8 mouse cellular contexts compared by ENCODE assay signal in genomic region chr17:7821553-7822186, GRCm38 (mm10). TPM values are rescaled to one million over a fixed set of nuclear protein-coding genes. Genes with fewer than 3 reads are reported as not detected.
DNase-seq lines count a peak whose midpoint lies in the region; ATAC-seq and TF ChIP-seq lines count a peak whose summit lies in the region.

No protein-coding gene starts in this region.

- no peaks in the 10 kb centered on the region for H3K36me3 ChIP-seq in forebrain, embryonic 11.5 days (ENCODE audit: control insufficient read depth, insufficient read depth, low read length)
- H3K36me3 ChIP-seq in forebrain, embryonic 12.5 days (replicated peaks): no peaks in the 10 kb centered on the region
- H3K36me3 ChIP-seq in hindbrain, postnatal 0 days (ENCODE audit: insufficient read depth, low read length): no peaks in the 10 kb centered on the region
- H3K36me3 ChIP-seq in lung, postnatal 0 days (ENCODE audit: insufficient read depth, low read length): no peaks in the 10 kb centered on the region

- ATAC-seq in forebrain, embryonic 11.5 days (replicated peaks; ENCODE audit: low FRiP score): no peak
- no peak for ATAC-seq in forebrain, embryonic 12.5 days (ENCODE audit: low FRiP score)
- ATAC-seq in hindbrain, postnatal 0 days: no peak
- no peak for ATAC-seq in lung, postnatal 0 days

- DNase-seq in forebrain, embryonic 11.5 days (ENCODE audit: low spot score): peak; percentile 69
- peak; percentile 46 for DNase-seq in ovary, postnatal 36 days (ENCODE audit: low spot score)
- no peak for DNase-seq in ovary, postnatal 10 days (ENCODE audit: low spot score)
- peak; percentile 18 to 54 for DNase-seq in cerebellum, postnatal 25 days
- peak; percentile 80 for DNase-seq in hindbrain, postnatal 0 days (ENCODE audit: low spot score)
- DNase-seq in lung, postnatal 0 days (ENCODE audit: low spot score): peak; percentile 46
- peak; percentile 67 for DNase-seq in thymus, postnatal 4 days

- no peak overlapping the region for H3K9ac ChIP-seq in forebrain, embryonic 11.5 days (ENCODE audit: low read length)
- no peak overlapping the region for H3K9ac ChIP-seq in forebrain, embryonic 12.5 days
- no peak overlapping the region for H3K9ac ChIP-seq in hindbrain, postnatal 0 days (replicated peaks; ENCODE audit: low read length)
- H3K9ac ChIP-seq in lung, postnatal 0 days (replicated peaks; ENCODE audit: low read depth): no peak overlapping the region

- H3K27me3 ChIP-seq in forebrain, embryonic 11.5 days (ENCODE audit: control insufficient read depth, insufficient read depth, low read length): peaks cover 8% of the 10 kb centered on the region
- H3K27me3 ChIP-seq in forebrain, embryonic 12.5 days: peaks cover 20% of the 10 kb centered on the region
- H3K27me3 ChIP-seq in hindbrain, postnatal 0 days (ENCODE audit: insufficient read depth, low read length): peaks cover 5% of the 10 kb centered on the region; the same call in 1 of the 2 replicates
- H3K27me3 ChIP-seq in lung, postnatal 0 days (replicated peaks; ENCODE audit: insufficient read depth, low read length): peaks cover 6% of the 10 kb centered on the region; the same call in 1 of the 2 replicates

- 32% methylated on average over 17 of the region's 17 CpGs for WGBS in forebrain, embryonic 11.5 days
- WGBS in forebrain, embryonic 12.5 days: 32% methylated on average over 17 of the region's 17 CpGs
- 32% methylated on average over 17 of the region's 17 CpGs for WGBS in hindbrain, postnatal 0 days
- 28% methylated on average over 17 of the region's 17 CpGs for WGBS in lung, postnatal 0 days

- TF ChIP-seq EP300 in lung, postnatal 0 days (IDR thresholded peaks at IDR 0.05): no peak

- TF ChIP-seq CTCF in hindbrain, postnatal 0 days (IDR thresholded peaks at IDR 0.05; ENCODE audit: low read depth): peak; percentile 92
- TF ChIP-seq CTCF in lung, postnatal 0 days (IDR thresholded peaks at IDR 0.05): peak; percentile 87

- H3K4me2 ChIP-seq in forebrain, embryonic 11.5 days (ENCODE audit: low read depth, low read length, severe bottlenecking): no peak overlapping the region
- no peak overlapping the region for H3K4me2 ChIP-seq in forebrain, embryonic 12.5 days
- no peak overlapping the region for H3K4me2 ChIP-seq in hindbrain, postnatal 0 days (ENCODE audit: low read depth, low read length)
- no peak overlapping the region for H3K4me2 ChIP-seq in lung, postnatal 0 days (replicated peaks; ENCODE audit: low read depth, low read length)

- 0 out of 2 replicates have a peak, but pooled peaks cover under 1% of the 10 kb centered on the region for H3K4me1 ChIP-seq in forebrain, embryonic 11.5 days (replicated peaks; ENCODE audit: control insufficient read depth, insufficient read depth, low read length)
- H3K4me1 ChIP-seq in forebrain, embryonic 12.5 days: peaks cover under 1% of the 10 kb centered on the region; the same call in 1 of the 2 replicates
- H3K4me1 ChIP-seq in hindbrain, postnatal 0 days (ENCODE audit: insufficient read depth, low read length): no peaks in the 10 kb centered on the region; the same call in 1 of the 2 replicates
- no peaks in the 10 kb centered on the region for H3K4me1 ChIP-seq in lung, postnatal 0 days (ENCODE audit: insufficient read depth, low read depth, low read length)

- H3K9me3 ChIP-seq in forebrain, embryonic 11.5 days (ENCODE audit: control insufficient read depth, low read length): no peaks in the 10 kb centered on the region
- H3K9me3 ChIP-seq in forebrain, embryonic 12.5 days: no peaks in the 10 kb centered on the region
- no peaks in the 10 kb centered on the region for H3K9me3 ChIP-seq in hindbrain, postnatal 0 days (ENCODE audit: low read length)
- H3K9me3 ChIP-seq in lung, postnatal 0 days (ENCODE audit: low read length): no peaks in the 10 kb centered on the region

- no peak overlapping the region for H3K27ac ChIP-seq in forebrain, embryonic 11.5 days (ENCODE audit: low read depth, low read length)
- H3K27ac ChIP-seq in forebrain, embryonic 12.5 days: no peak overlapping the region
- no peak overlapping the region for H3K27ac ChIP-seq in hindbrain, postnatal 0 days
- no peak overlapping the region for H3K27ac ChIP-seq in lung, postnatal 0 days (ENCODE audit: low read length)

- no peak overlapping the region for H3K4me3 ChIP-seq in forebrain, embryonic 11.5 days (ENCODE audit: low read depth, low read length)
- no peak overlapping the region for H3K4me3 ChIP-seq in forebrain, embryonic 12.5 days (replicated peaks)
- H3K4me3 ChIP-seq in hindbrain, postnatal 0 days (ENCODE audit: low read length): no peak overlapping the region
- no peak overlapping the region for H3K4me3 ChIP-seq in lung, postnatal 0 days (ENCODE audit: low read depth, low read length)

RNA-seq across cellular contexts. Expression of gene Fndc1, which starts 5.4 kb away (rescaled TPM):
- polyA plus RNA-seq in forebrain, embryonic 11.5 days (2014; fragmentation: Nextera tagmentation; extraction: Ambion mirVana): 1.0 and 1.1 TPM in 2 replicates
- polyA plus RNA-seq in forebrain, embryonic 12.5 days (2016; fragmentation: Nextera tagmentation; extraction: Ambion mirVana): 0.79 and 1.3 TPM in 2 replicates
- 3.2 and 4.8 TPM in 2 replicates for total RNA-seq in hindbrain, postnatal 0 days (2014; rRNA removed)
- 5.6 and 7.3 TPM in 2 replicates for polyA plus RNA-seq in hindbrain, postnatal 0 days (2015; fragmentation: Nextera tagmentation; extraction: Ambion mirVana)
- polyA plus RNA-seq in lung, postnatal 0 days (2015; fragmentation: Nextera tagmentation; extraction: Ambion mirVana): 40.8 and 47.4 TPM in 2 replicates
